Mouse (Mus musculus) megakaryocyte progenitor cell, adult 5-6 weeks (primary cell): ENCODE measurements around the gene Rd3. TPM values are rescaled to one million over a fixed set of nuclear protein-coding genes. Genes with fewer than 3 reads are reported as not detected.

ENCODE experiments used
- total RNA-seq, 2 experiments: library from RNA; stranded (forward) in 1 of 2; stranded (reverse) in 1 of 2; fragments of 157-497, 149-512 nt in 1 of 2; fragments of 200-1000 nt in 1 of 2; gene quantifications; 2 replicates each; pipeline versions ENCODE4 v1.2.3 to v1.2.4; 2015 to 2017

Gene Rd3
- total RNA-seq, 2 experiments from 2014 or later: not detected

Other genes with a start within 250 kb of the Rd3 start
- gene Nek2, start 155.9 kb upstream of the Rd3 start, total RNA-seq (2015): 22.4 and 23.4 TPM in 2 replicates
- gene Nek2, start 155.9 kb upstream of the Rd3 start, total RNA-seq (2017): 35.8 and 36.8 TPM in 2 replicates
- gene Slc30a1, start 70.6 kb upstream of the Rd3 start, total RNA-seq (2015): 4.7 TPM in 2 replicates
- gene Slc30a1, start 70.6 kb upstream of the Rd3 start, total RNA-seq (2017): 5.3 and 5.6 TPM in 2 replicates
- gene Traf5, start 115.2 kb downstream of the Rd3 start, total RNA-seq (2015): 4.1 and 4.5 TPM in 2 replicates
- 2.7 and 2.8 TPM in 2 replicates for gene Traf5, start 115.2 kb downstream of the Rd3 start, total RNA-seq (2017)
- 22.7 and 23.4 TPM in 2 replicates for gene Rcor3, start 160.7 kb downstream of the Rd3 start, total RNA-seq (2015)
- gene Rcor3, start 160.7 kb downstream of the Rd3 start, total RNA-seq (2017): 13.5 and 14.8 TPM in 2 replicates
- not detected in 2 replicates for gene Kcnh1, start 213.4 kb downstream of the Rd3 start, total RNA-seq (2015)
- gene Kcnh1, start 213.4 kb downstream of the Rd3 start, total RNA-seq (2017): not detected in 2 replicates